8 mouse cellular contexts compared by ENCODE assay signal in genomic region chr4:138318509-138319266, GRCm38 (mm10). TPM values are rescaled to one million over a fixed set of nuclear protein-coding genes. Genes with fewer than 3 reads are reported as not detected.
DNase-seq lines count a peak whose midpoint lies in the region; ATAC-seq and TF ChIP-seq lines count a peak whose summit lies in the region.

No protein-coding gene starts in this region.

- H3K4me3 ChIP-seq in embryonic fibroblast, embryonic 13.5 days (ENCODE audit: insufficient read depth, low read length), result no peak overlapping the region
- H3K4me3 ChIP-seq in hindbrain, embryonic 16.5 days (ENCODE audit: low read length), result no peak overlapping the region
- H3K4me3 ChIP-seq in liver, embryonic 13.5 days (replicated peaks), result no peak overlapping the region

- no peak overlapping the region for H3K9ac ChIP-seq in hindbrain, embryonic 16.5 days (ENCODE audit: low read depth, low read length)
- H3K9ac ChIP-seq in liver, embryonic 13.5 days, result no peak overlapping the region

- DNase-seq in right cerebral cortex, adult 18-20 months, result peak; percentile 61
- DNase-seq in right cerebral cortex, postnatal 25 days, result no peak
- DNase-seq in adipocyte (ENCODE audit: low spot score), result peak; percentile 48
- peak; percentile 44 for DNase-seq in liver, embryonic 13.5 days
- peak; percentile 68 for DNase-seq in neural tube, embryonic 10.5 days (ENCODE audit: extremely low spot score, low spot score)
- DNase-seq in yolk sac, embryonic 10.5 days (ENCODE audit: low spot score), result no peak

- no peak overlapping the region for H3K4me2 ChIP-seq in hindbrain, embryonic 16.5 days (ENCODE audit: low read length)
- no peak overlapping the region for H3K4me2 ChIP-seq in liver, embryonic 13.5 days

- H3K27ac ChIP-seq in embryonic fibroblast, embryonic 13.5 days (ENCODE audit: insufficient read depth, low read length), result no peak overlapping the region
- no peak overlapping the region for H3K27ac ChIP-seq in hindbrain, embryonic 16.5 days (ENCODE audit: low read depth, low read length)
- no peak overlapping the region for H3K27ac ChIP-seq in liver, embryonic 13.5 days

- H3K27me3 ChIP-seq in hindbrain, embryonic 16.5 days (replicated peaks; ENCODE audit: control insufficient read depth, insufficient read depth, low read length), result no peaks in the 10 kb centered on the region
- no peaks in the 10 kb centered on the region for H3K27me3 ChIP-seq in liver, embryonic 13.5 days

- no peaks in the 10 kb centered on the region for H3K9me3 ChIP-seq in hindbrain, embryonic 16.5 days (ENCODE audit: control insufficient read depth, low read length)
- H3K9me3 ChIP-seq in liver, embryonic 13.5 days (replicated peaks), result no peaks in the 10 kb centered on the region

- H3K4me1 ChIP-seq in embryonic fibroblast, embryonic 13.5 days (ENCODE audit: control insufficient read depth, insufficient read depth, low read length), result peaks cover 4% of the 10 kb centered on the region; the same call in 1 of the 2 replicates
- peaks cover 8% of the 10 kb centered on the region for H3K4me1 ChIP-seq in hindbrain, embryonic 16.5 days (ENCODE audit: control insufficient read depth, insufficient read depth, low read depth, low read length)
- peaks cover 12% of the 10 kb centered on the region for H3K4me1 ChIP-seq in liver, embryonic 13.5 days (replicated peaks)

- 53% methylated on average over 6 of the region's 6 CpGs for WGBS in hindbrain, embryonic 16.5 days
- 50% methylated on average over 6 of the region's 6 CpGs for WGBS in liver, embryonic 13.5 days (ENCODE audit: insufficient replicate concordance)

- no peak for TF ChIP-seq POLR2A in embryonic fibroblast, embryonic 13.5 days (IDR thresholded peaks at IDR 0.05; ENCODE audit: low read depth, low read length)

- peak; percentile 88 for TF ChIP-seq CTCF in embryonic fibroblast, embryonic 13.5 days (IDR thresholded peaks at IDR 0.05; ENCODE audit: borderline replicate concordance, insufficient read depth, low read length)

- peak; percentile 46 for ATAC-seq in hindbrain, embryonic 16.5 days
- peak; percentile 42; the same call in 1 of the 2 replicates for ATAC-seq in liver, embryonic 13.5 days (ENCODE audit: low read depth)

- H3K36me3 ChIP-seq in hindbrain, embryonic 16.5 days (ENCODE audit: control insufficient read depth, insufficient read depth, low read length), result peaks cover 12% of the 10 kb centered on the region
- H3K36me3 ChIP-seq in liver, embryonic 13.5 days, result peaks cover 43% of the 10 kb centered on the region

RNA-seq across cellular contexts. Expression of gene Pink1, which starts 7.4 kb away (rescaled TPM):
- polyA plus RNA-seq in embryonic fibroblast, embryonic 13.5 days (2011; ENCODE audit: insufficient read length, low read depth, missing spikeins), result 17.5 and 19.1 TPM in 2 replicates
- polyA plus RNA-seq in hindbrain, embryonic 16.5 days (2015; fragmentation: Nextera tagmentation; extraction: Ambion mirVana), result 100 and 108 TPM in 2 replicates
- 25.7 and 26.7 TPM in 2 replicates for polyA plus RNA-seq in liver, embryonic 13.5 days (2015; fragmentation: Nextera tagmentation; extraction: Ambion mirVana)

RNA-seq across cellular contexts. Expression of gene Ddost, which starts 14.2 kb away (rescaled TPM):
- polyA plus RNA-seq in embryonic fibroblast, embryonic 13.5 days (2011; ENCODE audit: insufficient read length, low read depth, missing spikeins), result 191 and 221 TPM in 2 replicates
- 232 and 238 TPM in 2 replicates for polyA plus RNA-seq in hindbrain, embryonic 16.5 days (2015; fragmentation: Nextera tagmentation; extraction: Ambion mirVana)
- 173 and 182 TPM in 2 replicates for polyA plus RNA-seq in liver, embryonic 13.5 days (2015; fragmentation: Nextera tagmentation; extraction: Ambion mirVana)

RNA-seq across cellular contexts. Expression of gene Cda, which starts 49.1 kb away (rescaled TPM):
- 1.0 and 1.2 TPM in 2 replicates for polyA plus RNA-seq in embryonic fibroblast, embryonic 13.5 days (2011; ENCODE audit: insufficient read length, low read depth, missing spikeins)
- 7.9 and 8.1 TPM in 2 replicates for polyA plus RNA-seq in hindbrain, embryonic 16.5 days (2015; fragmentation: Nextera tagmentation; extraction: Ambion mirVana)
- 4.7 and 5.2 TPM in 2 replicates for polyA plus RNA-seq in liver, embryonic 13.5 days (2015; fragmentation: Nextera tagmentation; extraction: Ambion mirVana)

Comparison
In these comparisons a context has a peak if more than half of its experiments do, and no peak if none do; other contexts are left out.
1. DNase-seq: peak in right cerebral cortex, adult 18-20 months (single experiment), adipocyte (single experiment), liver, embryonic 13.5 days (single experiment) and neural tube, embryonic 10.5 days (single experiment); none in right cerebral cortex, postnatal 25 days (single experiment) and yolk sac, embryonic 10.5 days (single experiment).